Mouse (Mus musculus) common myeloid progenitor, adult 5-6 weeks (primary cell): ENCODE measurements around the gene Pigf. TPM values are rescaled to one million over a fixed set of nuclear protein-coding genes. Genes with fewer than 3 reads are reported as not detected.

Source experiments
- ATAC-seq: replicated peaks from 2 replicates; pipeline ENCODE4 v1.8.0; 2016; ENCODE audit warnings: low read depth, mild to moderate bottlenecking, moderate TSS enrichment, inconsistent platforms; ENCODE audit not compliant: poor library complexity, severe bottlenecking
- total RNA-seq: library from RNA; stranded (forward); fragments of 200-1000, 187-1606 nt; gene quantifications from 2 replicates; pipeline ENCODE4 v1.2.3, GENCODE M21; 2017

Gene Pigf
- total RNA-seq, 1 experiment from 2014 or later: 15.7 TPM

- no peak for ATAC-seq
These were observed 13.3 kb upstream of the Pigf start for GRCm38 (mm10) chr17:87038496-87038895.

- ATAC-seq: peak; percentile 93
These were observed 11.2 kb upstream of the Pigf start for GRCm38 (mm10) chr17:87036141-87037073.

- ATAC-seq: no peak
These were observed 539 bp downstream of the Pigf start for GRCm38 (mm10) chr17:87024491-87025242.

DNA sequence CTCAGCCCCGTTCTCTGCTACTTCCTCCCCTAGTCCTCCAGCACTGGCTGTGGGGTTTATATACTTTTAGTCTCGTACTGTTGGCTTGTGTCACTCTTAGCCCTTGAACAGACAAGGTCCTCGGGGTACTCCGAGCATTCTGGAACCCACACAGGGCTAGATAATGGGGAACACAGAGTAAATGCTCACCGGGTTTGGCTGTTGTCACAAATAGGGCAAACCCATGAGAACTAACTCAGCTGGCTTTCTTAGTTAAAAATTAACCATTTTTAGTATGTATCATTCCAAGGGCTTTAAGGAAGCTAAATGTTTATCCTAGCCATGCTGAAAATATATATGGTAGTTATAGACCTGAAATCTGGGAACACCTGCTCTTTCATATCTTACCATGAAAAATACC, 5.5 kb downstream of the Pigf start:
- no peak for ATAC-seq

- no peak for ATAC-seq
These were observed 13.7 kb downstream of the Pigf start for GRCm38 (mm10) chr17:87011301-87012019.

DNA sequence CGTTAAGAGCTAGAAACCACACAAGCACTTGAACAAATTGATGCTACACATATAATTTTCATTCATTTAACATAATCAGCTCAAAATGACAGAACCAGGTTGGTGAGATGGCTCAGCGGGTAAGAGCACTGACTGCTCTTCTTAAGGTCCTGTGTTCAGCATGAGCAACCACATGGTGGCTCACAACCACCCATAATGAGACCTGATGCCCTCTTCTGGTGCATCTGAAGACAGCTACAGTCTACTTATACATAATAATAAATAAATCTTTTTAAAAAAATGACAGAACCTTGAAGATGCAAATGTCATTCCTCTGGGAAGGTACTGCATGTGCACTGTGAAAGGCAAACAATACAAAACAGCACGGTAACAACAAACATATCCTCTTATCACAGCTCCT, 16.3 kb downstream of the Pigf start:
- no peak for ATAC-seq

- ATAC-seq: no peak
These were observed 27.9 kb downstream of the Pigf start for GRCm38 (mm10) chr17:86997323-86997722.

GRCm38 (mm10) chr17:86991306-86991705, 33.9 kb downstream of the Pigf start:
- ATAC-seq: no peak

DNA sequence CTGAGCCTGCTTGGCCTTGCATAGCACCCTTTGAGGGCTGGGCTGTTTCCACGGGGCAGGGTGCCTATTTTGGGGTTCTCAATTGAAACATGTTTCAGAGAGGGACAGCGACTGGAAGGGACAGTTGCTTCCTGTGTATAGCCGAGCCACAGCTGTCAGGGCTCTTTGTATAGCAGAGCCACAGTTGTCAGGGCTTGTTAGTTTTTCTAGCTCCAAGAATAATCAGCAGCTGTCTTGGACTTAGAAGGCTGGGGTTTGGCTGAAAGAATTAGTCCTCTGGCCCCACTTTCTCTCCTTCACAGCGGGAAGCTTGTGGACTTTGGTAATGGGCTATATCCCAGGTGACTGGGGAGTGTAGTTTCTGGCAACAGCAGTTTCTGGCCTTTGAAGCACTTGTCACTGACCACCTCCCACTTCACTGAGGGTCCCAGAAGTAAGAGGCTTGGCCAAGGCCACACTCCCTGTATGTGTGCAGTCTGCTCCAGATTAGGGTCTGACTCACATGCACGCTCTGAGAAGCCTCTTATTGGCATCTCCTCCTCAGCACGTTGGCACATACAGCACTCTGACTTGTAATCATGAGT, 36.5 kb downstream of the Pigf start:
- no peak for ATAC-seq

DNA sequence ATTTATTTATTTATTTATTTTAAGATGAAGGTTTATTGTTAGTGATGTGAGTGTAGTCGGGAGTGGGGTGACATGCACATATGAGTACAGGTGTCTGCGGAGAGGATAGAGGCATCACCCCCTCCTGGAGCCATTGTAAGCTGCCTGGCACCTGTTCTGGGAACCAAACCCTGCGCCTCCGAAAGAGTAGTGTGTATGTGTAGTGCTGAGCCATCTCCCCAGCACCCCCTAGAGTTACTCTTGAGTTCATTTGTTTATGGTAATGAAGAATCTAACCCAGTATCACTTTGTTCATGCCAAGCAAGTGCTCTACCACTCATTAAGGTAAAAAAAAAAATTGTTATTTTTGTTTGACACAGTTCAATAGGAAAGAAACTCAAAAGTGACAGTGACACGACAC, 37.0 kb downstream of the Pigf start:
- no peak for ATAC-seq

GRCm38 (mm10) chr17:86986449-86987138, 38.6 kb downstream of the Pigf start:
- ATAC-seq: no peak

DNA sequence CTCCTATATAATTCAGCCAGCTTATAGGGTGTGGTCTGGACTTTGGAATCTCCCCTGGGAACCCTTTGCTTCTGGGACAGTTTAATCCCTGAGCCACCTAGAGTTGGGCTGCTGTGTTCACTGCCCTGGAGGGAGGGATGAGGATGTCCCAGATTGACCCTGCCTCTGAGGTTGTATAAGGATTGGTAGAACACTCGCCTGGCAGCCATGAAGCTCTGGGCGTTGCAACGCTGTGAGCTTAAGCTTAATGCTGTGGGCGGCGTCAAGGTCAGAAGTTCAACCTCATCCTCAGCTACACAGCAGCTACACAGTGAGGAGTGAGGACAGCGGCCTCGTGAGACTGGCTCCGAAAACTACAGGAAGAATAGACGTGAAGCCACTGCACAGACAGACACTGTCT, 42.7 kb downstream of the Pigf start:
- ATAC-seq: no peak

DNA sequence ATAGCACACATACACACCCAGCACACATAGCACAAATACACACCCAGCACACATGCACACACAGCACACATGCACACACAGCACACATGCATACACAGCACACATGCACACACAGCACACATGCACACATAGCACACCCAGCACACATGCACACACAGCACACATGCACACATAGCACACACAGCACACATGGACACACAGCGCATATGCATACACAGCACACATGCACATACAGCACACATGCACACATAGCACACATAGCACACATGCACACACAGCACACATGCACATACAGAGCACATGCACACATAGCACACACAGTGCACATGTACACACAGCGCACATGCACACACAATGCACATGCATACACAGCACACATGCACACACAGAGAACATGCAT, 43.5 kb downstream of the Pigf start:
- no peak for ATAC-seq

DNA sequence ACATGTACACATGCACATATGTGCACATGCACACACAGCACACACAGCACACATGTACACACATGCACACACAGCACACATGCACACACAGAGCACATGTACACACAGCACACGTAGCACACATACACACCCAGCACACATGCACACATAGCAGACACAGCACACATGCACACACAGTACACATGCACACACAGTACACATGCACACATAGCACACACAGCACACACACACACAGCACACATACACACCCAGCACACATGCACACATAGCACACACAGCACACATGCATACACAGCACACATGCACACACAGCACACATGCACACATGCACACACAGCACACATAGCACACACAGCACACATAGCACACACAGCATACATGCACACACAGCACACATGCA, 44.0 kb downstream of the Pigf start:
- ATAC-seq: no peak

DNA sequence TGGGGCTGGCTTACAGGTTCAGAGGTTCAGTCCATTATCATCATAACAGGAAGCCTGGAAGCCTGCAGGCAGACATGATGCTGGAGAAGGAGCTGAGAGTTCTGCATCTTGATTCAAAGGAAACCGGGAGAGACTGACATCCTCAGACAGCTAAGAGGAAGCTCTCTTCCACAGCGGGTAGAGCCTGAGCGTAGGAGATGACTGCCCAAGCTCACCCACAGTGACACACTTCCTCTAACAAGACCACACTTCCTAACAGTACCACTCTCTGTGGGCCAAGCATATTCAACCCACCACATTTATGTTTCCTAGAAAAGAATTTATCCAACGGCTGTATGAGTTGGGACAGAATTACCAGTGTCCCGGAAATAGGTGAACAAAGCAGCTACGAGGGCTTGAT, 46.7 kb downstream of the Pigf start:
- ATAC-seq: peak; percentile 82

GRCm38 (mm10) chr17:86976387-86976786, 48.8 kb downstream of the Pigf start:
- ATAC-seq: no peak

DNA sequence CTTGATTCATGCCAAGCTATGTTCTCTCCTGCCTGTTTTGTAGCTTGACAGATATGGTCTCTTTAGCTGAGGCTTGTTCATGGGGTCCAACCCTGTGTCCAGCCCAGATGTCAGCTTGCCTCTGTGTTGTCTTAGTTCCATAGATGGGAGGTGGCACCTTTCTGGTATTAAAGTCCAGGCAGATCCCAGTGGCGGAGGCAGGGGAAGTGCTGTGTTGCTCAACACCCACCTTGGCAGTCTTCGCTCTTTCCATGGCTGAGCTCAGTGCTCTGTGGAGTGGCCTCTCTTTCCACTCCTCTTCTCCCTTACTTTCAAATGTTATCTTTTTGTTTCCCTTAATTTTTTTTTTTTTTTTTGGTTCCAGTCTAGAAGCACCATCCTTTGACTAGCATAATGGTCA, 52.1 kb downstream of the Pigf start:
- ATAC-seq: no peak

GRCm38 (mm10) chr17:86971860-86972259, 53.3 kb downstream of the Pigf start:
- ATAC-seq: no peak

DNA sequence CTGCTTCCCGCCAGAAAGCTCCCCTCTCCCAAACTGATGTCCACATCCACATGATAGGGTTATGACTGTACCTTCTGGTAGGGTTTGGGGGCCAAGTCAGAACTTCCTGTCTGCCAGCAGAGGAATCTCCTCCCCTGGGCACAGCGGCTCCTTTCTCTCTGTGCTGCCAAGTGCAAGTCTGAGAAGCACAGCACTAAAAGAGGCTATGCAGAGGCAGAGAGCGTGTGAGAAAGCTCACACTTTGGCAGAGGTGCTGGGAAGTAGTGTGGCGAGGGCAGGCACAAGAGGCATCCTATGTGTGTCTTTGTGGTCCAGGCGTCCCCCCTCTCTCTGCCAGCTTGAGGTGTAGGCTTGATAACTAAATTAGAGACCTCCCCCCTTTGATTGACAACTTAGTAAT, 54.2 kb downstream of the Pigf start:
- no peak for ATAC-seq
